Mouse (Mus musculus) heart, postnatal 25 days (tissue): ENCODE measurements at regions not wholly inside any gene's neighbourhood (a gene's known extent, or its start where the extent isn't known, plus 50 kb on each side); places are given as distances from the start of the nearest gene placed in this dataset.

Experiments used
- DNase-seq: peaks from one replicate; pipeline ENCODE4 v3.0.0; 2022; ENCODE audit warnings: low spot score
- intact Hi-C: fragments of 180-260 bp; cut with DNase I; formaldehyde crosslinking; loops from one replicate; pipeline ENCODE4 v1.15.1; 2025

- intact Hi-C loops = loop anchor here (2.0 to 10.0 kb wide), 5 partner anchors 152 to 1181 kb away; no protein-coding TSS in a partner anchor
- peak; percentile 77 for DNase-seq
Observed at GRCm38 (mm10) chr10:97312978-97313377, 166.4 kb upstream of the Dcn start.

DNA sequence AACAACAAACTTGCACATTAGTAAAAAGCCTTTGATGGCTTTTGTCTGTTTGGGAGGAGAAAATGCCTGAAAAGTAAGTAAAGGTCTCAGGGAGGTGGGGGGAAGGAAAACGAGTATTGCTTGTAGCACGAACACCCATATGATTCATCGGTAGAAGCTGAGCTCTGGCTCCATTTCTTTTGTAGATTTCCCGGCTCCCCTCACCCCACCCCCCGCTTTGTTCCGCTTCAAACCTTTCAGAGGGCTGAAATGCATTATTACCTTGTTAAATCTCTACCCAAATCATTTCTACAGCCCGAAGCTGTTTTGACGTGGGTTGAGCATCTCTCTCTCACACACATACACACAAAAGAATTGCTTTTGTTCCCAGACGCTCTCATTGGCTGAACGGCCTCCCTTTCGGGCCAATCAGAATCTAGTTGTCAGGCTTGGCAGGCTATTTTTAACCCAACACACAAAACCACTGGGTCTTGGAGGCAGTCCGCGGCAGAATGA, 166.0 kb upstream of the Dcn start:
- DNase-seq = peak; percentile 79
- intact Hi-C loops = loop anchor here (2.0 to 10.0 kb wide), 5 partner anchors 153 to 1181 kb away; no protein-coding TSS in a partner anchor

GRCm38 (mm10) chr10:97332639-97333038, 146.8 kb upstream of the Dcn start:
- no peak for DNase-seq
- intact Hi-C loops = no loop called here

DNA sequence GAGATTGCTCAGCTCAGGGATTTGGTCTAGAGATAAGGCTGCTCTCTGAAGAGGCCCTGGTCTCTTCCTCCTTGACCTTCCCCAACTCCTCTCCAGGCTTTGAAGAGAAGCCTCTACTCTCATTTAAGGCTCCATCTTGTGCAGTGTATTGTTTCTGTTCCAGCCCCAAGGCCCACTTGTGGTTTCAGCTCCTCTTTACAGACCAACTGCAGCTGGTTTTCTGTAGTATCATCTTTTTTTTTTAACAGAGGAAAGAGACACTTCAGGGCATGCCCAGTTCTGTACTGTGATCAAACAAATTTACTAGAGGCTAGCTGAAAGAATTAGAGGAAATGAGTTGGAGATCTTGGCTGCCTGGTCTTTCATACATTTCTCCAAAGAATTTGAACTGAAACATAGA, 145.4 kb upstream of the Dcn start:
- intact Hi-C loops = no loop called here
- DNase-seq = no peak

- intact Hi-C loops = no loop called here
Observed at GRCm38 (mm10) chr10:97334606-97335150, 144.7 kb upstream of the Dcn start.

GRCm38 (mm10) chr10:97338033-97338692, 141.2 kb upstream of the Dcn start:
- intact Hi-C loops = no loop called here
- DNase-seq = no peak

More at GRCm38 (mm10) chr10:97334606-97335150, 144.7 kb upstream of the Dcn start:
- no peak for DNase-seq

DNA sequence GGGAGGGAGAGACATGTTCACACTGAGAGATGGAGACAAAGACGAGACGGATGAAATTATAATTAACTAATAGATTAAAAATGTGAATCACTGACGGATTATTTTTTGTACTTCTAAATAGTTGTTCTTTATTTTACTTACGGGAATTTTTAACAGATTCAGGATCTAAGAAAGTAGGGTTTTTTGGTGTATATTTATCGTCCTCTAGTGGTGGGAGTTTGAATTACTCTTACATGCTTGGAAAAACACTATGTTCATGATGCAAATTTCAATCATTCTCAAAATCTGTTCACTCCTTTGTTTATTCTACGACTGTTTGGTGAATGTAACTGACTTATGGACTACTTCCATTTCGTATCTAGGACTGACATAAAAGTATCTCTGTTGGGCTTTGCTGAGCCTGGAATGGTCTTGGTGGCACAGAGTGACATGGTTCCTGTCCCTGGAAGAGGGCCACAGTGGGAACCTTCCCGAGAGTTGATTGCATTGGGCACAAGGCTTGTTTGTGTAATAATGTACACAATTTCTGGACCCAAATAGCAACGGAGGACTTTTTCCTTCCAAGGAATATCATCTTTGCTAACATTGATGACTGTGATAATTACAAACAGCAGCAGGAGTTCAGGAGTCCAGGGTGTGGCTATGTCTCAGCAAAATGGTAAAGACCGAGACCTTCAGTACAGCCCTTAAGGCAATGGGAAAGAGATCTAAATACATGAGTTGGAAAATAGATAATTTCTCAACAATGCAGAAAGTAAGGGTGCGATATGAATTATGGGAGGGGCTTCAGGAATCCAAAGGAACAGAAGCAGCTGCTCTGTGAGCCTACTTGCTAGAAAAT, 139.3 kb upstream of the Dcn start:
- DNase-seq = no peak
- intact Hi-C loops = loop anchor here (1.0 to 5.0 kb wide), 2 partner anchors 1128 to 1208 kb away; no protein-coding TSS in a partner anchor

DNA sequence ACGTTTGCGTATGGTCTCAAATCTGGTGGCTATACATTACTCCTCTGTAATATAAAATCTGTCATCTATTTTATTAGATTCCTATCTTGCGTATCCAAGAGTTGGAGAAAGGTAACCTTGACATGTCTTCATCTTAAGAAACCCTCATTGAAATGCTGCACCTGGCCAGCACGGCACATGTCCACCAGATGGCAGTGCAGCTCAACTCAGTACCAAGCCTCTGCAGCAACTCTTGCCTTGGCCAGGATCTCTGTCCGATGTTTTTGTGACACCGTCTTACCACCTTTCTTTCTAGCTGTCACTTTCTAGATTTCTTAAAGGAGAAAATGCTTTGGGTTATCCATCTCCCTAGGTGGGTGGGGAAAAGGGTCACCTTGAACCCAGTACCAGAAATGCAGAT, 134.1 kb upstream of the Dcn start:
- DNase-seq = peak; percentile 35
- intact Hi-C loops = loop anchor here (5.0 kb wide), 2 partner anchors 322 to 342 kb away; no protein-coding TSS in a partner anchor

DNA sequence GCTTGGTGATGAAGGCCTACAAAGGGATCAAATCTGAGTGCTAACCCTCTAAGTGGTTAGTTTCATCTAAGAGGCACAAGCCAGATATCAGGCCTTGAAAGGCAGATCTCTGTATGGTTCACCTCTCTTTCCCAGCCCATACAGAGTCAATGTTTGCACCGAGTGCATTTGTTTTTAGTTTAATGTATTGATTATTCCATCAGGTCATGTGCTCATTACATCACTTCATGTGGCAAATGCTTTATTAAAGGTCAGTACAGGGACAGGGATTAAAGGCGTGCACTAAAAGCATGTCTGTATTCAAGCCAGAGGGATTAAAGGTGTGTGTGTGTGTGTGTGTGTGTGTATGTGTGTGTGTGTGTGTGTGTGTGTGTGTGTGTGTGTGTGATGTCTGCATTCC, 132.5 kb upstream of the Dcn start:
- intact Hi-C loops = loop anchor here (5.0 kb wide), 2 partner anchors 320 to 340 kb away; no protein-coding TSS in a partner anchor
- no peak for DNase-seq

DNA sequence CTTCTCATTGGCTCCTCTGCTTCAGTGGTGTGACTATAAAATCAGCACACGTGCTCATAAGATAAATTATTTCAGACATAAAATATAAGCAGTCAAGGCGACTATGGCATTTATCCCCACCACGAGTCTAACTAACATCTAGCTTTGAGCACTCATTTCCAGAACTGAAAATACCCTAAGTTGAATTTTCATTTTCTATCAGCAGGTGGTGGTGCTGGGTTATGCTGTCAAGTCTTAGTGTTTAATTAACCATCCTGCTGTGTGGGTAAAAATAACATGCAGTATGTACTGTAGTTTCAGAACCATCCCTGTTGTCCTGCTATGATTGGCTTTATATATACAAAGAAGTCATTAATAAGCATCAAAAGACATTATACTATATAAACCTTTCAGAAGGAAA, 110.8 kb upstream of the Dcn start:
- no peak for DNase-seq
- intact Hi-C loops = no loop called here

- intact Hi-C loops = loop anchor here (1.0 kb wide), 1 partner anchor 294 kb away; no protein-coding TSS in a partner anchor
- DNase-seq = peak; percentile 17
Observed at GRCm38 (mm10) chr10:97375824-97376223, 103.6 kb upstream of the Dcn start.

DNA sequence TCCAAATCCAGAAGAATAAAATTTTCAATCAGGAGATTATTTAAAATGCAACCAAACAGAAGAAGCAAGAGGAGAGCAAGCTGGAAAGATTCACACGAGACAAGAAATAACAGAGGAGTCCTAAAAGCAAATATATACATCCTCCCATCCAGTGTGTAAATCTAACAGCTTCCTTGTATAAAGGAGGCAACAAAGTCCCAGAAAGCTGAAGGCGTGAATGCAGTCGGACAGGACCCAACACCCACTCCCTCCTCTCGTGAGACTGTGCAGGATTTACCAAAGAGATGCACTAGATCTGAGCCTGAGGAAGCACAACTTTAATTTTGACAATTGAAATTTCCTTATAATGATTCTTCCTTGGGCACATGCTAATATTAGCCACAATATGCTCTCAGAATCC, 103.0 kb upstream of the Dcn start:
- no peak for DNase-seq
- intact Hi-C loops = loop anchor here (1.0 kb wide), 1 partner anchor 294 kb away; no protein-coding TSS in a partner anchor

DNA sequence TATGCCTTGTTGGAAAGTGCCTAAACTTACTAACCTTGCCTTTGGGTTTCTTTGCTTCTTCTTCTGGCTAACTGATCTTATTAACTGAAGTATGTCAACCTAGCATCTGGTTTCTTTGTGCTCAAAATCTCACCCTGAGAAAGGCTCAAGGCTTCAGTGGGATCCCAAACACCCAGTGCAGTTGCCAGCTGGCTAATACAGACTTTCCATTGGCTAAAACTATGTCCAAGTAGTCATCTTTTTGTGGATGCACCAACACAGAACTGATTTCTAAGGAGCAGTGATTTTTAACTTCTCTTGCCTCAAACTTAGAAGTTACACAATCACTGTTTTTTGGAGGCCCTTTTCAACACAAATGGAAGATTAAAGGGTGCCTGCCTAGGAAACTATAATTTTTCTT, 97.8 kb upstream of the Dcn start:
- DNase-seq = peak; percentile 14
- intact Hi-C loops = loop anchor here (5.0 kb wide), 1 partner anchor 86 kb away; no protein-coding TSS in a partner anchor

- DNase-seq = no peak
- intact Hi-C loops = loop anchor here (5.0 kb wide), 1 partner anchor 83 kb away; no protein-coding TSS in a partner anchor
Observed at GRCm38 (mm10) chr10:97383881-97384280, 95.5 kb upstream of the Dcn start.

DNA sequence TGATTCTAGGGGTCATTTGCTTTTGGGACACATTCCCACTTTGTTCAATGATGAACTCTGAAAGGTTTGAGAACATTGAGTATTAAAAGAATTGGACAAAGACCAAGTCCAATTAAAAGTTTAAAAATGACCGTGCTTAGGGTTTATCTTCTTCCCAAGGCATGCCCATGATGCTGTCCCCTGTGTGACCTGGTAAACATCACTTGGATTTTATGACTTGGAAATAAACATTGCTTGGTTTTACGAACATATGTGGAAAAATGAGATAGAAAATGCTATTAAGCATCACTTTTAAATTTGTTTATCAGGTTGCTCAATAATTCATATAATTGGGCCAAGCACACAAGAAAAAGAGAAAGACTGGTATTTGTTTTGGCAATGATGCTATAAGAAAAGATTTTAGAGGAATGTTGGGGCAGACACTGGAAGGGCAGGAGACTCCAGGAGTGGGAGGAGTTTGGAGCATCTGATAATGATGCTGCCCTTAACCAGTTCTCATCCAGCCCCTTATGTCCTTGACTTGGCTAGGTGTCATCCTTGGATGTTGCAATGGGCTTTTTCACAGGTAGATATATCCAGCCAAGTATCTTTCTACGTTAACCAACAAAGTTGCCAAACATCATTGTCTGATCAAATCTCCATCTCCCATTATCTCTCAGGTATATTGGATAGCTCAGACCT, 92.1 kb upstream of the Dcn start:
- DNase-seq = no peak
- intact Hi-C loops = no loop called here

DNA sequence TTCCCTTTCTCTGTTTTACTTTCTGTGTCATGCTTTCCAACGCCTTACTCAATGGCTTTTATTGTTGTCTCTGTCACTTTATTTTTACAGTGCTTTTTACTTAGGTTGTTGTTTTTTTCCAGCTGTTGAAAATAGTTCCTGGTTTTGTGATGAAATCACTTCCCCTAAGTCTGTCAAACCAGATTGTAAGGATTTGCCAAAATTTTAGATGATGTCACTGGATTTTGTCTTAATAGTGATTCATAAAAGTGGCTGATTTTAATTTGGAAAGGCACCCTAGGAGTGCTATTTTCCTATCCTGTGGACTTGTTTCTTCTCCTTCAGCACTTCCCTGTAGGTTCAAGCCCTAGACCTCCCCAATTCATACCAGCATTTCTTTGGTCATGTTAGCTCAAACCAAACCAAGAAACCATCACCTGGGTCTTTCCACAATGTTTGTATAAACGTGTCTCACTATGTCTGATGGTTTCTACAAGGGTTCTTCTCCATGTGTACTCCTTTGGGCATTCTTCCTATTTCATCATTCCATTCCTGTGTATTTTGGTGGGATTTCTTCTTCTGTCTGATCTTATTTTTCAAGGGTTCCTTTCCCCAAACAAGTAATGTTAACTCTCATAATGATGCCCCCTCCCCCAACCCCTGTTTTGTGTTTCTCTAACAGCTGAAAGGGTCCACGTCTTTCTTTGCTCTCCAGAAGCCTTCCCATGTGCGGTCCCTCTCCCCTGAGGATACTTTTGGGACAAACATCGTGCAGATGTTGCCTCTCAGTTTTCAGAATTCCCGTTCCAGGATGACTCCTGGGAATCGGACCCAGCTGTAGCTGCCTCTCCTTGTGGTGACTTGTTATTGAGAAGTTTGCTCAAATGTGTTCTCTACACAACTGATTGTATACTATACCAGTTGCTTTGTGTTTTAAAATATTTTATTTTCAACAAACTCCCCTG, 89.5 kb upstream of the Dcn start:
- intact Hi-C loops = no loop called here
- peak; percentile 39 for DNase-seq

DNA sequence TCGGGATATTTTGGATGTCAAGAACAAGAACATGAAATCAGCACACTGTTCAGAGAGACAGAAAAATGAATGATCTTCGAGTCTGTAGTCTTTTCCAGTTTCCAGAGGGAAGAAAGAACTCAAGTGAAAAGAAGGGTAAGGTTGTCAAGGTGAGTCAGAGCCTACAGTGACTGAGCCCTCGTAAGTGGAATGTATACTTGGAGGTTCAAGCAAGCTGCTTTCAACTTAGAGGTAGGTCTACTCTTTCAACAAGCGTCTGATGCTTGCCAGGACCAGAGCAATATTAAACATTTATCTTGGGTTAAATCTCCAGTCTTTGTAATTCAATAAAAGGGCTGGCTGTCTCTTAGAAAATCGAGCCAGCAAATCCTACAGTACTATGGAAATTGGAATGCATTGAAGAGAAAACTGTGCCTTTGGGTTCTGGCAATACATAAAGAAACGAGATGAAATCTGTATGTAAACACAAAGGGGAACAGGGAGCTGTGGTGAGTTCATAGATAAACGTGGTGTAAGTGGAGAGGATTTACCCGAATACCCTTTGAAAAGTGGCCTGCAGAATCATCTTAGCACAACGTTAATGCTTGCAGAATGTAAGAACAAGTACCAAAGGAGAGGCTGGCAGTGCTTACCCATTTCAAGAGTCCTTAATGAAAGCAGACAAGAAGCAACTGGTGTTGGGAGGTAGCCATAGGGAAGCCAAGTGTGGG, 82.2 kb upstream of the Dcn start:
- no peak for DNase-seq
- intact Hi-C loops = no loop called here

DNA sequence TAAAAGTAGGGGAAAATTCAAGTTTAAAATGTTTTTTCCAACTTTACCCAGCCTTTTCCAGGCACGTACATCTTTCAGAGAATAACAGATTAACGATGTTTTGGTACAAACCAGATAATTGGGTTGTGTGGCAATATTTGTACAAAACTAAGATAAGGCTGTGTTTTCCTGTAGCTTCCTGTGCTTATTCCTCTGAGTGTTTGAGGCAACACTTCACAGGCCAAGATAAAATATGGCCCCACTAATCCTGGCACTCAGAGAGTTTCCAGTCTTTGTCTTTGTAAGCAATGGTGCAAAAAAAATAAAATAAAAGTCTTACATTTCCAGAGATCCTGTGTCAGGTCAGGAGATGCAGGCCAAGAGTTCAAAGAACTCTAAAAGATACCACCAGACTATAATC, 81.5 kb upstream of the Dcn start:
- no peak for DNase-seq
- intact Hi-C loops = no loop called here
